Mouse (Mus musculus) 3T3-L1 (cell line): ENCODE data around the gene Tcirg1.

Experiments
- DNase-seq: peaks from one replicate; pipeline ENCODE4 v3.0.0-alpha.2; 2015; ENCODE audit warnings: low read depth, low spot score

The Tcirg1 gene

DNA sequence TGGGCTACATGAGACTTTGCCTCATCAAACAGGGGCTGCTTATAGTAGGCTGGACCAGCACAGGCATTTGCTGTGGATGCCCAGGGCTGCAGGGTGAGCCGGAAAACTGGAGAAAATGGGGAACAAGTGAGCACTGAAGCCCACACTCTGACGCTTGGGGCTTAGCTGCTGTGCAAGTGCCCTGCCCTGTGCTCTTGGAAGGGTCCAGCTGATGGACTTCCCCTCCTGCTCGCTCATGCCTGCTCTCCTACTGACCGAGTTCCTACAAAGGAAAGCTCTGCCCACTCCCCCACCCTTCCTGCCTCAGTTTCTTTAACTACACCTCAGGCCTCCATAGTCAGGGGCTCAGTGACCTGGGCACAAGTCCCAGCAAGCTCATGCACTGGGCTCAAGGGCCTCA is 21.1 kb upstream of the Tcirg1 start:
- DNase-seq: no peak

DNA sequence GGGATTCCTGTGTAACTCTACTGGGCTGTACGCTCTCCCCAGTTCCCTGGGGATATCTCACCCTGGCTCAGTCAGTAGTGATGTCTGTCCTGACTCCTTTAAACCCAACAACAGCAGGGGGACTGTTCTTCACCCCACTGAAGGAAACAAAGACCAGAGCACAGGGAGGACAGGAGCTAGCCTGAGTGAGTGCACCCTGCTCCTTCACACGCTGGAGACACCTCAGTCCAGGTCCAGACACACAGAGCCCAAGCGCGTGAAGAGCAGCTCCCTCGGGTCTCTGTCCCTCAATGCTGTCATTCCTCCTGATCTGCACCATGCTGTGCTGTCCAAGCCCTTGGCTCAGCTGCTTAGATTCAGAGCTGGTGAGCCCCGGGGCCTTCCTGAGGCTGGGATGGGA is 19.8 kb upstream of the Tcirg1 start:
- DNase-seq: no peak

DNA sequence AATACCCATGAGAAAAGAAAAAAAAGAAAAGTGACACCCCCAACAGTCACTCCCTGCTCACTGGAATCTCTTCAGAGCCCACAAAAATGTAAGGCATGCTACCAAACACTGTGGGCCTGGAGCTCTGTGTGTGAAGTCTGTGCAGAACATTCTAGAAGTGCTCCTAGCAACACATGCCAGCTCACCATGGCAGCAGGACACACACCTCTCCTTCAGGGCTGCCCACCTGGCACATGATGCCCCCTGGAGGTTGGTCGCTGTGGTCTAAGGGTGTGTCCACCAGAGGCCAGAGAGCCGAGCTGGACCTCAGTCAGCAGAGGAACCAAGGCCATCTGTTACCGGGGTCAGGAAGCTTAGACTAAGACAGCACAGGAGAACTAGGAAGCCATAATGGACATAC is 19.3 kb upstream of the Tcirg1 start:
- peak; percentile 94 for DNase-seq

DNA sequence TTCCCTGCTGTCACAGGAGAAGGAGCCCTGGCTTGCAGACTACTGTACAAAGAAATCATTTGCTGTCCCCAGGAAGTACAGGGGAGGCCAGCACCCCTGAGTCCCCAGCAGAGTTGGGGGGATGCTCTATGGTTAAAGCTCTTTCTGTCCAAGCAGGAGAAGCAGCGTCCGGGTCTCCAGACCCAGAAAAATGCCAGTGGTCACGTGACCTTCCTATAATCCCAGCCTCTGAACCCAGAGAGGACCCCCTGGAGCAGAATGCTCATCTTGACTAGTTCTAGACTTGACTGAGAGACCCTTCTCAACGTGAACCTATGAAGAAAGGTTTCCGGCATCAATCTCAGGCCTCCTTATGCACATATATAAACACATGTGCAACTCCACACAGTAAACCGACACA is 18.9 kb upstream of the Tcirg1 start:
- DNase-seq: no peak

DNA sequence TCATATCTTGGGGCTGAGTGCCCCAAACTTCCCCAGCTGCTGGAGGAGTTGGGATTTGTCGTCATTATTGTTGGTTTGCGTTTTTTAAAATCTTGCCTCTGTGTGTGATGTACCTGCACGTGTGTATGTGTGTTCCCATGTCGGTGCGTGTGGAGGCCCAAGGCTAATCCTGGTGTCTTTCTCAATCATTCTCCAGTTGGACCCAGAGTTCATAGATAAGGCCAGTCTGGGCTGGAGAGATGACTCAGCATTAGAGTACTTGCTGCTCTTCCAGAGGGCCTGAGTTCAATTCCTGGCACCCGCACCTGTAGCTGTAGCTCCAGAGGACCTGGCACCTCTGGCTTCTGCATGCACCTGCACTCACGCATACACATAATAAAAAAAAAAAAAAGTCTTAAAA is 17.9 kb upstream of the Tcirg1 start:
- no peak for DNase-seq

DNA sequence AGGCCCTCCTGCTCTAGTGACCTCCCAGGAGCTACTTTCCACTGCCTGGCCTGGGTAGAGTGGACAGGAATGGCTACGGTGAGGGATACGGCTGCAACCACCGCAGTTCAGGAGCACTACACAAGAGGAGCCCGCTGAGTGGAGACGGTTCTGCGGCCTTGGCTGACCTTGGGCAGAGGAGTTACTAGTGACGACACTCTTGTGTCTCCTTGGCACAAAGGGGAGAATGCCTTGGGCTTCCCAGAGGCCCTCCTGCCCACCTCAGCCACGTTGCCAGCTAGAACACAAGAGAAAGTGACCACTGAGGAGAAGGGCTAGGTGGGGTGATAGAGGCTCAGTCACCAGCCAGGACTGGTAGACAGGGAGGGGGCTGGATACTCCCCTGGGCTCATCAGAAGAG is 17.3 kb upstream of the Tcirg1 start:
- DNase-seq: no peak

DNA sequence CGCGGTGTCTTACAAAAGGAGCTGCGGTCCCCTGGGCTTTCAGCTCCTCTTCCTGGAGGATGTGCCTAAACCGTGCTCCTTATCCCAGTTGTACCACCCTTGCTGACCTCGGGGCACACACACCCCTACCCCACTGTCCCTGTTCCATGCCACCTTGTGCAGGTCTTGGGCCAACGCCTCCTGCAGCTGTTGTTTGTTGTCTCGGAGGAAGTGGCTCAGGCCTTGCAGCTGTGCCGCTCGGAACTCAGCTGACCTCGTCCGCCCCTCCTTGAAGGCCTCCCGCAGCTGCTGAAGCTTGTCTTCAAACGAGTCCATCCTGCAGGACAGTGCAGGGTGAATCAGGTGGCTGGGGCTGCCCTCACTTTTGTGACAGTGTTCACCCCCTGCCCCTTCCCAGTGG is 16.7 kb upstream of the Tcirg1 start:
- DNase-seq: no peak

DNA sequence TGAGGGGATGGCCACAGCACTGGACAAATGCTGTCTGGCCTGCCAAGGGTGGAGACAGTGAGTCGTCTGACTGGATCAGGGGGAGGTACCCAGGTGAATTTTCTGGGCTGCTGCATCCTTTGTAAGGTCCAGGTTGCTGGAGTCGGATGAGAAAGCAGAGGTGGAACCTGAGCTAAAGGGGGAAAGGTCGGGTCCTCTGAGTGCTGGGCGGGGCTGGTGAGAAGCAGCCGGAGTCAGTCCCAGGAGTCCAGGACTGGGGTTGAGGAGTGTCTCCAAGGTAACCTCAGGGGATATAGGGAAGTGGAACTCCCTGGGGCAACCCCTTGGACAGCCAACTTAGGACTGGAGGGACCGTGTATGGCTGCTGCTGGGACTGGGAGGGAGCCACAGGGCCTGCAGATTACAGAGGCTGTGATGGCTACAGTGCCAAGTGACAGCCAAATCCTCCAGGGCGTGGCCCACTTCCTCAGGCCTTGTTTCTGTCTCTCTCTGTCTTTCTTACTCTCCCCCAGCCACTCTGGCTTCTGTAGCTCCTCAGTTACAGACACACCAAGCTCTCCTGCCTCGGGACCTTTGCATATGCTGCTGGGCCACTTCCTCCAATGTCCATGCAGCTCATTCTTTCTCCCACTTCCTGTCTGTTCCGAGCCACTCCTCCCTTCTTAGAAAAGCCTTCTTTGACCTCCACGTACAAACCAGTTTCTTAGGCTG is 15.9 kb upstream of the Tcirg1 start:
- peak; percentile 66 for DNase-seq

DNA sequence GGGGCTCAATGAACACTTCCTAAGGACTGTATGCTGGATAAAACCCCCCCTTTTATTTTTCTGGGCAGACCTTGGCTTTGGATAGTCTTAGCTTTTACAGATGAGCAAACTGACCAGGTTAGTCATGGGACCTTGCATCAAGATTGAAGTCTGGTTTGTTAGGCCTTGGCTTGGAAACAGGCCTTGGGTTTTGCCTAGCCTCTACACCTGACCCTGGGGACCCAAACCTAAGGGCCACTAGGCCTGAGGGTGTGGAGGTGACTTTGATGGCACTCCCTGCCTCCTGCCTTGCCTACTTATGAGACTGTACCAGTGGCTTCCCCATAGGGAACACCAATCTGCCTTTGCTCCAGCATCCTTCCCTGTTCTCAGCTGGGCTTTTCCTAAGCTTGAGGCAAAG is 13.0 kb upstream of the Tcirg1 start:
- DNase-seq: no peak

DNA sequence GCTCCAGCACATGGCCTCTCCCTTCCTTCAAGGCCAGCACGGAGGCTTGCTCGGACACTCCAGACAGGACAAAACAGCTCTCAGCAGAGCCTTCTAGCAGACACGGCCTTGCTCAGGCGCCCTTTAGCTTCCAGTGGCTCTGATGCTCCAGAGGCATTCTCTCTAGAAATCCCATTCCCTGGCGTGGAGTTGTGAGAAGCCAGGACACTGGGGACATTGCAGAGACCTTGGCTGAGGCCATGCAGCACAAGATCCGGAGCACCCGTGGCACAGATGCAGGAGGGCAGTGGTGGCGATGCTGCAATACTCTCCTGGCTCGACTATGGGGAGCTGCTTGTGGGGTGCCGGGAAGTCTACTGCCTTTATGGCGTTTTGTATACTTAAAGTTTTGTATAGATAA is 9.8 kb upstream of the Tcirg1 start:
- no peak for DNase-seq

DNA sequence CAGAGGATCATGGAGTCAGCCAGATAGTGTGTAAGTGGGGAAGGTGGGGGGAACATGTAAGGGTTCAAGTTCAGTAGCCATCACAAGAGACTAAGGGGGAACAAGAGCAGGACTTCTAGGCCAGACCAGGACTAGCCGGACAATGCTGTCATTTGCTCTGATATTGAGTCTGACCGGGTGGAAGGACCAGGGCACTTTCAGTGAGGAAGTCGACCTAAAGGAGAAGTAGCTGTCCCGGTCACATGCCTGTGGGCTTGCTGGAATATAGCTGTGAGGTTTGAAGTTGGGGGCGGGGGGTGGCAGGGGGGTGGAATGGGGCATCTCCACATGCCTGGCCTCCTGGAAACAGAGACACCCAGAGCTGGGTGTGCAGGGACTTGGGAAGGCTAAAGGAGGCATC is 7.6 kb upstream of the Tcirg1 start:
- no peak for DNase-seq

DNA sequence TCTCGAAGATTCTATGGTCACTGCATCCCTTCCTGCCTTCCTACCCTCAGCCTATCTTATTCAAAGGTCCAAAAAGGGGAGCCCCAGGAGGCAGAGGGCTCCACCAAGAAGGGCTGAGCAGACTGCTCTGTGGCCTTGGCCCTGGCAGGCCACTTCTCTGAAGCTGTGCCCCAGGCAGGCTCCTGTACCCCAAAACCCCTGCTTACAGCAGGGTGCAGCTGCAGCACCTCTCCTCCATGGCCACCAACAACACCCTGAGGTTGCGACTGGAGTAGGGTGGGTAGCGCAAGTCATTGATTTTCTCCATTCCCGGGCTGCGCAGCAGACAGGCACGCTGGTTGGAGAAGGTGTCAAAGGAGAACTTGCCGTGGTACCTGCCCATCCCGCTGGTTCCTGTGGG is 6.8 kb upstream of the Tcirg1 start:
- no peak for DNase-seq

DNA sequence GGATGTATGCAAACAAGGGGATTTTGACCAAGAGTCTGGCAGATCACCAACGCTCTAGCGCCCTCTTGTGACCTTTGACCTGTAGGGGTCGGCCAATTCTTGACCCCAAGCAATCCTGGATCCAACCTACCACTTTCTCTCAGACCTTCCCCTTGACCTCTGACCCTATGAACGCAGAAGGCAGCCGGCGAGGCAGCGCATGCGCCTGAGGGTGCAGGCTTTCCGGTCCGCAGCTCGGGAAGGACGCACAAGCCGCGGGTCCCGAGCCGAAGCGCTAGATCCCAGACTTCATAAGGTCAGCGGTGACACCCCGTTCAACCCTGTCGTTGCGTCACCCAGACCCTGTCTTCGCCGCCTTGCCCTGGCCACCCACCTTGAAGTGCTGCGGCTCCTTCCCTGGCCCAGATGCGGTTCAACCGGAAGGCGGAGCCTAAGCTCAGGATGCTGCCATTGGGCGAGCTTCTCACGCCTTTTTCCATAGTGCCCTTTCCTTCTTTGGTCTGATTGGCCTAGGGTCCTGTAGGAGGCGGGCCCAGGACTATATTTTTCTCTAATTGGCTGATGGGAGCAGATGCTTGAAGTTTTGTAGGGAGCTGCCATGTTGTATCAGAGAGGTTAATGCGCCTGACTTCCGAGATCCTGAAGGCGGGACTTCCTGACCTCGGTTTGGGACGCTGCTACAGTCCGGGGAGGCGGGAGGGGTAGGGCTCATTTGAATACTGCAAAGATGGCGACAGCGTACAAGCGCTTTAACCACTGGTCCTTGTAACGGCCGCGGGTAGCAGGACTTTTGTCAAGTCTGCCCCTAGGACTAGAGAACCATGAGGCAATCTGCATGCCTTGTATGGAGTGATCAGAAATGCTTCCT is 5.6 kb upstream of the Tcirg1 start, which contains the start of gene Ndufs8:
Ndufs8 (minus strand) TSS at position 438 of the 868 bp plus-strand sequence.
- peak; percentile 100 for DNase-seq

DNA sequence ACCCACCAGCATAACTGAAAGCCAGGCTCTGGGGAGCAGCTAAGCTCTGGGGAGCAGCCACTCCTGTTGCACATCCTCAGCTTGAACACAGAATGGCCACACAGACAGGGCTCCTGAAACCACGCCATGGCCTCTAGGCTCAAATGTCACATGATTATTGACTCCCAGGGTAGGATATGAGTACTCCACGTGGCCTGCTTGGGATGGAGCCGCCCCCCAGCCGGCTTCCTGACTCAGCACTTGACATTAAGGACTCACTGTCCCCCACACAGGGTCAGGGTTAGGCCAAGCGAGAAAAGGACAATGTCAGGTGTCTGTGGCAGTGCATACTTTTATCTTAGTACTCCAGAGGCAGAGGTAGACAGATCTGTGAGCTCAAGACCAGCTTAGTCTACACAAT is 3.3 kb upstream of the Tcirg1 start:
- DNase-seq: no peak

DNA sequence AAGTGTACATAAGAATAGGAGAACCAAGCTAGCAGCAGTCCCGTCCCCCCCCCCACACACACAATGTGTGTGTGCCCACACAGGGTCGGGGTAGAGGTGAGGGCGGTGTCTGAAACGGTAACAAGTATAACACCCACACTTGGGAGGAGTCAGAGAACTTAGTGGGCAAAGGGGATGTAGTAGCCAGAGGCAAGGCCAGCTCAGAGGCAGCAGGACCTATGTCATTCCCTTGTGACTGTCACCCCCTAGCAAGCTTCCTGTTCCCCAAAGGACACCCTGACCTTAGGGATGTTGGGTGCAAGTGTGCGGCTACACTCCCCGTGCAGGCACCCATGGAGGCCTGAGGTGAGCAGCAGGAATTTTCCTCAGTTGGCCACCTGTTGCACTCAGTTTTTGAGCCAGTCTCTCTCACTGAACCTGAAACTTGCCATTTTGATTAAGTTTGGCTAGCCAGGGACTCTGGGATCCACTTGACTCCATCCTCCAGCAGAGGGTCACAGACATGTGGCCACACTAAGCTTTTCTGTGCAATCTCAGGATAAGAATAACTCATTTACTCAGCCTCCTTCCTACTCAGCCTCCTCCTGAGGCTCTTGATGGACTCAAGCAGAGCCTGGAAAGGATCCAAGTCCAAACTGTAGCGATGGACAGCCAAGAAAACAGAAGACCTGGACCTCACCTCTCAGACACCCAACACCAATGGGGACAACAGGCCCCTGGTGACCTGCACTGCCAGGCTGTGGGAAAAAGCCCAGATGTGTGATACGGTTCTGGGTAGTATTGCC is 1.1 kb upstream of the Tcirg1 start:
- DNase-seq: peak; percentile 62

DNA sequence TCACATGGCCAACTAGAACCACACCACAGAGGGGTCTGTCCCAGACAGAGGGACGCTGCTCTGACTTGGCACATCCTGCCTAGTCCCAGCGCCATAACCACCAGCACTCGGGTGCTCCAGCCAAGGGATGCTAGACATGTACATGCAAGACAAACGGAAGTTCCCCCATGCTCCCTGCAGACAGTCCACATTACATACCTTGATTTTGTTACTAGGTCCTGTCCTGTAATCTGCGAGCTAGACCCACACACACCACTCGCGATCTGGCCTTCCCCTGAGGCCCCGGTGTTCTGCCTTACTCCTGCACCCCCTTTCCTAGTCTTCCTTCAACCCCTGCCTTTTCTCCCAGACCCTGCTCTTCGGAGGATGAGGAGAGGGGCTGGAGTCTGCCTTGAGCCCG is 607 bp downstream of the Tcirg1 start:
- DNase-seq: peak; percentile 59

DNA sequence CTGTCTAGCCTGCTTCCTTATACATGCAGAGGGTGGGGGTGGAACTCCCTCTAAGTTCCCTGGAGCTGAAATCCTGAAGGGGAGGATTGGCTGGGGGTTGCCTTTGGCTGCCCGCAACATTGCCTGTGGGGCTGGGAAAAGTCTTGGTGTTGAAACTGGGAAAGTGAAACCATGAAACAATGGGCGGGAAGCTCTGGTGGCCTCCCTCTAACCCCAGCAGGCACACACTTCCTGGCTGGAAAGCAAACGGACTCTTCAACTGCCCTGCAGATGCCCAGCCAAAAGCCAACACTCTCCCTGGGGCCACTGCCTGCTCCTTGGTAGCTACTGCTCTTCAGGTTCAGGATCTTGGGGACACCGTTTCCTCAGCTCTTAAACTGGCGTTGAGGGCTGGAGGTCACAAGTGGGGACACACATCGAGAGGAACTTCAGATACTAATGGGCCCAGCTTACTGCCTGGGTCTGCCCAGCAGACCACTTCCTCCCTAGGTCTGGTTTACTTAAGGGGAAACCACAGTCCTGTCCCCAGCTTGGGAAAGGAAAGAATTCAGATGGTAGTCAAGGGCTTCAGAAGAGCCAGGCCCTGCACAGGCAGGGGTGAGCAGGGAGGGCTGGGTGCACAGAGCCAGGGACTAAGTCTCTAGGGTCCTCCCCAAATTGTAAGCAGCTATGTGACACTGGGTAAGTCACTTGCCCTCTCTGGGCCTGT is 1.5 kb downstream of the Tcirg1 start:
- DNase-seq: peak; percentile 86

DNA sequence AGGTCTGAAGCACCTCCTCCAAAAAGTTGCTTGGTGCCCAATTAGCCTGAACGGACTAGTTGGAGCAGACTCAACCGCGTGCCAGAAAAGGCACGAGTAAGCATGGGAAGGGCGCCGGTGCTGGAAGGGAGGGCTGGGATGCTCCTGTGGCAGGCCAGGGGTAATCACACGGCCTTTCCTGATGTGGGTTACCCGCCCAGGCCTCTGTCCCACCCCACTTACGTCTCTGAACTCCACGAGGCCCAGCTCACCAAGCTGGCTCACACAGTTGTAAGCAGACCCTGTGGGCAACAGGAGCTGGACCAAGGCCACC is 2.6 kb downstream of the Tcirg1 start:
- no peak for DNase-seq

DNA sequence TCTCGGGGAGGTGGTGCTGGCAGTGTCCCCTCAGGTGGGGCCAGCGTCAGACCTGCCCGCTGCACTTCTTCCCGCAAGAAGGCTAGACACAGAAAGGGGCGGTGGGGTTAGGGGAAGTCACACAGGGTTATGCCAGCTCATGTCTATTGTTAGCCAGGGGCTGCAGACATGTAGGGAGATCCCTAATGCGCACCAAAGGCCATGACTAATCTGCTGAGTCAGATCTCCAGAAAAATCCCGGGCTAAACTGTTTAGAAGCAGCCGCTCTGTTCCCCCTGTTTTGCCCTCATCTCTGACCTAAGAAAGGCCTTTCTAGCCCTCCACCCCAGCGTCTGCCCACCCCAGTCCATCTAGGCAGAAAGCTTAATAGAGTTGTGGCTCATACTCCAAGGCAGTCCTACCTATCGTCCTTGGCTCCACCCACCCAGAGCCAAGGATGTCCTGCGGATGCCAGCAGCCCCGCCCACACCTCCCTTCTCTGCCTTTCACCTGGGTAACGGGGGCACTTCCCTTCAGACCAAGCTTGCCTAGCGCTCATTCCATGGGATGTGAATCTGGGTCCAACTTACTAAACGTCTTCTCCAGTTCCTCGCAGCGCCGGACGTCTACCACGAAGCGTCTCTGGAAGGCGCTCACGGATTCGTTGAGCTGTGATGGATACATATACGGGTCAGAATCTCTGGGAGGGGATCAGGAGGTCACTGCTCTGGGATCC is 3.1 kb downstream of the Tcirg1 start:
- DNase-seq: peak; percentile 71

DNA sequence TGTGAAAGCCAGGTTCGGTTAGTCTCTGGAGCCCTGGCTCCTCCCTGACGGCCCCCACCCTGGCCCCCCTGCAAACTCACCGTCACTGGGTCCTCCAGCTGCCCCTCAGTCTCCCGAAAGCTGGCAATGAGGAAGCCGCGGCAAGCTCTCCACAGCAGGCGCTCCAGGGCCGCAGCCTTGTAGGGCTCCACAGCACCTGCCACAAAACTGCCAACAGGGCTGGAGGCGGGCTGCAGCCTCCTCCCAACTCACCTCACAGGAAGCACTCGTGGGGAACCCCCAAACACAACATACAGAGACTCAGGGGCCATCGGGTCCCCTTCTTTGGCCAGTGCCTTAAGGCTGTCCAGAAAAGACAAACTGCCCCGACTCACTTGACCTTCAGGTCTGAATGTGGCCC is 4.0 kb downstream of the Tcirg1 start:
- no peak for DNase-seq

DNA sequence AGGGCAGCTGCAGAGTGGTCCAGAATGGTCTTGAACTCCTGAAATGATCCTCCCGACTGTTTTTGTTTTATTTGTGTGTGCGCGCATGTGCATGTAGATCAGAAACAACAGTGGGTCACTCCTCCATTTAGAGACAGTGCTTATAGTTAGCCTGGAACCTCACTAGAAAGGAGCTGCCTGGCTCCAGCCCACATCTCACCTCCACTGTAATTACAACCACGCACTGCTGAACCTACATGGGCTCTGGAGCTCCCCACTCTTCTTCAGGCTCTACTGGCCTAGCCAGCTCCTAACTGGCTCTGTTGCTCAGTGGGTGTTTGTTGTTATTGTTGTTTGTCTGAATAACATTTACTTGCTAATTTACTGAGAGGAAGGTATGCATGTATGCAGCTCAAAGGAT is 7.3 kb downstream of the Tcirg1 start:
- DNase-seq: no peak
